Mouse (Mus musculus): Measurements from ENCODE around the gene Traf3ip1.

The Traf3ip1 gene

DNA sequence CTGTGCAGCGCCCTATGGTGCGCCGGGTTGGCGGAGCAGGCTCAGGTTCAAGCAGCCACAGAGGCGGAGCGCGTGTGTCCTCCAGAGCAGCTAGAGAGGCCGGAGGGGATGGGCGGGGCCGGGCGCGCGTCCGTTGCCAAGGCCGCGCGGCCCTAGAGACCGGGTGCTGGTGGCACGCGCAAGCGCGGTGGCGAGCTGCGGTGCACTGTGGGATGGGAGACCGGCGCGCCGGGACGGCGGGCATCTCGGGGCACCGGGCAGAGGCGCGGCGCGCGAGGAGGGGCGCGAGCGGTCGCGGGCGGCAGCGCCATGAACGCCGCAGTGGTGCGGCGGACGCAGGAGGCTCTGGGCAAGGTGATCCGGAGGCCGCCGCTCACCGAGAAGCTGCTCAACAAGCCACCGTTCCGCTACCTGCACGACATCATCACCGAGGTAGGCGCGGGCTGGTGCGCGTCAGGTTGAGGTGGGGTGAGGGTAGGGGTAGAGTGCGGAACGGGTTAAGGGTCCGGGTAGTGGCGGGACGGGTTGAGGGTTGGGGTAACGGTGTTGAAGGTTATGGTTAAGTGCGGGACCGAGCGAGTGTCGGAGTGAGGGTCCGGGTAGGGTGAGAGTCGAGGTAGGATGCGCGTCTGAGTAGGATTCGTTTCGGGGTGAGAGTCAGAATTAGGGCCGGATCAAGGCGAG is at the start of gene Traf3ip1:
Gene Traf3ip1 (plus strand): TSS at position 191 of the 684 bp plus-strand sequence.
- DNase-seq (ENCODE audit: low read depth, low spot score) = peak; percentile 75

DNA sequence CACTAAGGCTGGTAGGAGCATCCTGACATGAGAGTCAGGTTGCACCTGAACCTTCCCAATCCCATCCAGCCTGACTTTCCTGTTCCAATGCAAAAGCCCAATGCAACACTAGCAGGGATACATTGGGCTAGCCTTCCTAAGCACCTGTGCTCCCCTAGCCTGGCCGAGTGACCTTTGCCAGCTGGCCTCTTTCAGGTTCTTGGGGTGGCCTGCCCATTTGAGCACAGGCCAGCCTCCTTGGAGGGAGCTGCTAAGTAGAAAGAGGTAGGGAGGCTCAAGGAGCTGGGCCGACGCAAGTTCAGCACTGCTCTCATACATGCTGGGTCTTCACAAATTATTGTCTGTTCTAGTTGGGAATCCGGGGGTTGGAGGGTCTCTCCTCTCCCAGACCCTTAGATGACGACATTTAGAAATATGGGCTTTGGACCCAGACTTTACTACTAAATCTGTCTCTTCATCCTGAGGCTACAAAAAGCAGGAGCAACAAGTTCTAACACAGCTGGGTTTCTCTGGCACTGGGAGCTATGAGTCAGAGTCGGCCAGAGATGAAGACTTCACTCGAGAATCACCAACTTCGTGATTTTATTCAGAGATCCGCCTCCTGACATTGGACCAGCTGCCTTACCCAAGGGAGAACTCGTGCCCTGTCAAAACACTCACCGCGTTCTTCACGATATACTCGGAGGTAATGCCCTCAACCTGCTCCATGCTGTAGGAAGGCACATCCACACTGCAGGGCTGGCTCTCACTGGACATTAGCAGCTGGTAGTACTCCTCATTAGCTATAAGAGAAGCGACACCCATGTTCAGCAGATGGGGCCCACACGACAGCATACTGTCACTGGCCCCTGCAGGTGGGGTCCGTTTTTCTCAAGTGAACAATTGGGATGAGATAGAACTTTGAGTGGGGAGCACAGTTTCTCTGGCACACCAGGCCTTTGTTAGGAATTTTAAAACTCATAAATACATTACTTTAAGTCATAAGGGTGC is 49.3 kb upstream of the Traf3ip1 start:
- DNase-seq (ENCODE audit: low read depth, low spot score) = peak; percentile 49

DNA sequence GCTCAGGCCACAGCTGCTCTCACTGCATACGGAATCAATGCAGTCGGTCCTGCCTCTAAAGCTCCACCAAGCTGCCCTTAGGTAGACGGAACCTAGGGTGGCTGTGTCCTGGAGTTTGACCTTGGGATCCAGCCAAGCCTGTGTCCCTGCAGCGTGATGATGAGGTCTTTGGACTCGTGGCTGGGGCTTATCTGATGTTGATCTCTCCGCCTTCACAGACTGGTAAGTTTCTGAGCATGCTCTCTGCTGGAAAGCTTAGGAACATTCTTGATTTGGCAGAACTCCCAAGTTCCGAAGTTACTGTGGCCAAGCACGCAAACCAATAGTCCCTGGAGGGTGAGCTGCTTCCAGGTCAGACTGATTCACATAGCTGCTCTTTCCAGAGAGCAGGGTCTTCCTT is 48.4 kb upstream of the Traf3ip1 start:
- DNase-seq (ENCODE audit: low read depth, low spot score) = peak; percentile 13

DNA sequence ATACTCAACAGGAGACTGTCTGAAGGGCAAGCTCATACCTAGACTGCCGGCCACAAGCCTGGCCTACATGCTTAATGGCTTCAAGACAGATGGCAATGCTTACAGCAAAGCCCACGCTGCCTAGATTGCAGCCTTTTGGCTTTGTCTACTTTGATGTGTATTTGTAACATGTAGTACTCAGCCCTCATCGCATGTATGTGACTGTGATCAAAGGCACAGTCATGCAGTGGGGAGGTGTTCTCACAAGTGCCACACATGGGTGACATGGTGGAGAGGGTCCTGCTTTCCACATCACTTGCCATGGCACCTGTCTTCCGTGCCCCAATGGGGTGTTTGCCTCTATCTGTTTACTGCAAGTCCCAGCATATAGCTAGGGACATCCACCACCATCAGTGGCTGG is 47.9 kb upstream of the Traf3ip1 start:
- no peak for DNase-seq (ENCODE audit: low read depth, low spot score)

DNA sequence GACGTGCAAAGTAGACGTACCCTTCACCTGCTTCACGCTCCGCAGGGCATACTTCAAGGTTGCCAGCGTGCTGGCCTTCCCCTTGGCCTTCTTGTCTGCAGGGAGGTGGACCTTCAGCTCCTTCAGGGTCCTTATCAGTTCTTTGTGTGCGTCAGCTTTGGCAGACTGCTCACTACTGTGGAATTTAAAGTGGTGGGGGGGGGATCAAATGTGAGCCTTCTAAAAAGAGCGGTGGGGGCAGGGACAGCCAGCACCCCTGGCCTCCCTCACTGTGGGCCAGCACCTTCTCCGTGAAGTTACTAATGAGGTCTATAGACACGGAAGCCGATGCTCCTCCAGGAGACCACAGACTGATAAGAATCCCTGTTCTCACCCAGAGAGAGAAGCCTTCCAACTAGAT is 45.8 kb upstream of the Traf3ip1 start:
- DNase-seq (ENCODE audit: low read depth, low spot score) = no peak

DNA sequence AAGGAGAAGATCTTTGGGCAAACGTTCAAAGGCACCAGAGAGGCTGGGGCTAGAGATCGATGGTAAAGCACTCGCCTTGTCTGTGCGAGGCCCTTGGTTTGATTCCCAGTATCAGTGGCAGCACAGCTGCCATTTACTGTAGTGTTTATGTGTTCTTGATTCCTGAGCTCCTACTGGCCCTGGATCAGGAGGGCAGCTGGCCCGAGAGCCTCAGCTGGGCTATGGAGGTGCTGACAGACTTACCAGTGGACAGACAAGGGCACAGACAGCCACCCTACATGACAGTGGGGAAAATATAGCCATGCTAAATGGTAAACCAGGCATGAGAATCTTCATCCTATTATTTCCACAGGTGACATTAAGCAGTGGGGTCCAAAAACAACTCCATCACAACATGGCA is 43.6 kb upstream of the Traf3ip1 start:
- DNase-seq (ENCODE audit: low read depth, low spot score) = no peak

DNA sequence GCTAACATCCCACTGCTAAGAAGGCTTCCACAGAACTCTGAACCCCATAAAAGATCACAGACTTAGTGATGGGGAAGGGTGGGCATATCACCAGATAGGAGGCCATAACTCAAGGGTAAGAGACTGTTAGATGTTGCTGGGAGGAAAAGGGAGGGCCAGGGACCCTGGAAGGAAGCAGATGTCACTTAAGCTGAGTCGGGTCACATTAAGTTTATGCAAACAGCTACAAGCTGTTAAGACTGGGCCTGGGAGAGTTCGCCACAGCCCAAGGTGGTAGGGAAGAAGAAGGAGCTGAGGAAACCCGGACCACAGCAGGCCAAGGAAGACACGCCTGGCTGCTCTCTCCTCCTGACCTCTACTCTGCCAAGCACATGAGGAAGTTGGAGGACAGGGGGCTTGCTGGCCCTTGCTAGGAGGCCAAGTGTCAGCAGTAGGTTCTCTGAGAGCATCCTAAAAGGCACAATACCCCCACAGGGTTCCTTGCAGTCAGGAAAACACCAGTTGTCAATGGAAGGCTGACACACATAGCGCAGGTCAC is 42.8 kb upstream of the Traf3ip1 start:
- no peak for DNase-seq (ENCODE audit: low read depth, low spot score)

DNA sequence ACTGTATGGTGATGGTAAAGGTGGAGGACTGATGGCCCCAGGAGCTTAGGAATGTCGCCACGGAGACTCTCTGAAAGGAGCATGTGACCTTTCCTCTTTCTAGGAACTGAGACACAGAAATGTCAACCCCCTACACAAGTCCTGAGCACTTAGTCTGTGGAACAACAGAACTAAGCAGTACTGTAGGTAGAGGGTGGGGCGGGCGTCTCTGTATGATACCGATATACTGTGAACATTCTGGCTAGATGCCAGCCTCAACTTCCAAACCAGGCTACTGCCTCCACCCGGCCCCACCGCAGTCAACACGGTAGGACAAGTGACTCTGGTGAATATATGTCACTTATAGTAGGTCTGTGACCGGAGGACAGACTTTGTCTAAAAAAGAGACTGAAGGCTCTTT is 40.5 kb upstream of the Traf3ip1 start:
- DNase-seq (ENCODE audit: low read depth, low spot score) = no peak

DNA sequence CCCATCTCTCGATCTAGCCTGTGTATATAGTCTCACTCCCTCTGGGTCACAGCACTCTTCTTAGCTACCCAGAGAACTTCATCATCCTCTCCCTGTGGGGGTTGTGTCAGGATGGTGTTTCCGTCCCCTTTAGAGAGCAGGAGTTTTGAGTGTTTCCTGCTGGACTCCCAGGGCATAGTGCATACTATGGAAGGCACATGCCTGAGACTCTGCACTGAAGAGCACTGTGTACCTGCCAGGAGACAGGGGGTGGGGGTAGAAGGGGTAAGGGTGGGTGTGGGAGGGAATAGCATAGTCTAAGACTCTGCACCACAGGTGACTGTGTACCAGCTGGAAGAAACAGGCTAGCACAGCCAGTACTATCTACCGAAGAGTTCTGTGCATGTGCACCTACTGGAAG is 40.1 kb upstream of the Traf3ip1 start:
- DNase-seq (ENCODE audit: low read depth, low spot score) = no peak

DNA sequence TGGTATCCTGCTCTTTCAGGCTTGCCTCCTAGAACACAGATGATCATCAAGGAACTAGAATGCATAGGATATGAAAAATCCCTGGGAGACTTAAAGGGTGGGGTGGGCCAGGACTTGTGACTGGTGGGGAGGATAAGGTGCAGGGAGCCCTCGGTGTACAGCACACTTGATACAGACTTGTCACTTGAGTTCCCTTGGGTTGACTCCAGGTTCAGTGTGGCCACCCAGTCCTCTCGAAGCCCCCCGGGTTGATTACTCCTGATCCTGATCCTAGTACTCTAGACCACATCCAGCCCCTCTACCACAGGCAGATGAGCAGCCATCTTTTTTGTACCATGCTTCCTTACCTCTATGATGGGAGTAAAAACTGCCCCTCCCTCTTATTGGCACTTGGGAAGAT is 39.5 kb upstream of the Traf3ip1 start:
- no peak for DNase-seq (ENCODE audit: low read depth, low spot score)

DNA sequence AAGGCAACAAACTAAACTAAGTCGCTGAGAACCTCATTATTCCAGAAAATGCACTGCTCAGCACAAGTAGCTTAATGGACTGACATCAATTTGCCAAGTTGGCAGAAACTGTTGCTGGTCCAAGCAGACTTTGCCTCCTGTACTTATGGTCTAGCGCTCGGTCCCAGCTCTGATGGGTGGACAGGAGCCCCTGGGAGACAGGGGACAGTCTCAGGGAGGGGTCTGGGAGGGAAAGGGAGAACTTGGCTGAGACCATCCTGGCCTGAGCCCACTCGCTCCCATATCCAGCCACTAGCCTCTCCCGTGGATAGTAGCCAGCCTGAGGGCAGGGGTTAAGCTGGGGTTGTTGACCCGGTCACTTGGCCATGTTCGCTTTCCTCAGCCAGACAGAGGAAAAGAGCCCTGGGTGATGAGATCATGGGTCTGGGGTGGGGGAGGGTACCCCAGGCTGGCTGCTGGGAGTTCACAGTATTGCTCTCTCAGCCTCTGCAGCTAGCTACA is 38.7 kb upstream of the Traf3ip1 start:
- DNase-seq (ENCODE audit: low read depth, low spot score) = no peak

DNA sequence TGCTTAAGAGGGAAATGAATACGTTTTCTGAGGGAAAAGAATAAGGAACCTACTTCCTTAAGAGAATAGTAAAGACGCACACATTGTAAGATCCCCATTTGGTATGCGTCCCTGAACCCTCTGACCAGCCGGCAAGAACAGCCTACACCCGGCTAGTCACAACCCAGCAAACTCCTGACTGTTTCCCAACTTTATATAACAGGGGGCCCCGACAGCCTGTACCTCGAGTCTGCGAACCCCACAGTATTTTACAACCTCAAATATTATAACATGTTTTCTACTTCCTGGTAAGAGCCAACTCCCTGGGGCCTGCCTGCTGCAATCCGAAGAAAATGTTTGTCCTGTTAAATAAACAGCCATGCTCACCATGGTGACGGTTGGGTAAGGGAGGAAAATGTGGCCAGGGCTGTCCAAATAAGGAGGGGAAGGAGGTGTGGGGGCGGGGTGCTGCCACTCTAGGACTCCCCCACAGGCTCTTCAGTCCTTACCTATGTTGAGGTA is 38.1 kb upstream of the Traf3ip1 start:
- DNase-seq (ENCODE audit: low read depth, low spot score) = peak; percentile 8

DNA sequence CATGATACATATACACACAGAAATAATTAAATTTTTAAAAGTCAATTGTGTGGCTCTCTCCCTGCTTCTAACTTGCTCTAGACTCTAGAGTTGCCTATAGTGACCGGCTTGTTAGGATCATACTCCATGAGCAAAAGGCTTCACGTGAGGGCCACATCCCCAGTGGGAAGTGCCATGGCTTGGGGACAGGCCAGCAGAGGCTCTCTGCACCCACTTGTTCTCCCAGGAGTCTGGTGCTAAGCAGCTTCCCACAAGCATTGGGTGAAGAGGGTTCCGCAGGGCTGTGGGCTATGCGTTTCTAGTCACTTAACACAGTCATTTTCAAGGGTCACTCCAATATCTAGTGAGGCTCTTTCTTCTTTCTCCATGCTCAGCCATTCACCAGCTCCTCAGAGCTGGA is 37.3 kb upstream of the Traf3ip1 start:
- DNase-seq (ENCODE audit: low read depth, low spot score) = no peak

DNA sequence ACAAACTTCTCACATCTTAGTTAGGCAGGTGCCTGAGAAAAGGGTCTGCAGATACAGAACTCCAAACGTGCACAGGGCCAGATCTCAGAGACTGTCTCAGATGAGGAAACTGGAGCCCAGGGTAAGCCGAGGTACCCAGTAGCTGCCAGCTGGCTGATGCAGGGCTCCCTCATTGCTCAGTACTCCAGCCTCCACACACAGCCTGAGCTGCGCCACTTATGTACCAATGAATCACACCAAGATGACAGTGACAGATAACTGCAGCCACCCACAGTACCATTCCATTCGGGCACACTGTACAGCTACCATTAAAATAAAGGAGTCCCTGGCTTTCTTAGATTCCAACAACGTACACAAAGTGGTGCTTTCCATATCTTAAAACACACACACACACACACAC is 36.7 kb upstream of the Traf3ip1 start:
- DNase-seq (ENCODE audit: low read depth, low spot score) = peak; percentile 81

DNA sequence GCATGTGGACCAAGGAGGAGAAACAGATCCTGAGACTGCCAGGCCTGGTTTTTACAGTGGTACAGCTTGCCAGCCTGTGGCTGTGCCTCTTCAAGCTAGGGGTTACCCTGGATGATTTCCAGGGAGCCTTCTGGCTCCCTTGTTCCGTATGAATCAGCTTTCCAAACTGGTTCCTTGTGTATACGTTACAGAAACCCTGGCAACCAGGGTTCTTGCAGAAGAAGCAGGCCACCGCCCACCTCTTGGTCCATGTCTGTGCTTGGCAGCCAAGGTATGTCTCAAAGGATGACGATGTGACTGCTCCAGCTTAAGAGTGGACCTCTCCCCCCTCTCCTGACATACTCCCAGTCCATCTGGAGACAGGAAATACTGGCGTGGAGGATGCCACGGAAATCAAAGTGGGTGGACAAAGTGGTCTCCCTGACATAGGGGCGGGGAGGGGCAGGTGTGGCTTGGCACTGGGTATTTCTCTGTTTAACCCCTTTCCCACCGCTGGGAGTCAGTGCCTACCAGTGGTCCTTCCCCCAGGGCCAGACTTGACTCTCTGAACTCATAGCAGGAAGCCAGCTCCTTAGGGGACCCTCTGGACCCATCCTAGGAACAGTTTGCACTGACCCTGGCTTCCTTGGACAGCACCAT is 36.1 kb upstream of the Traf3ip1 start:
- DNase-seq (ENCODE audit: low read depth, low spot score) = peak; percentile 89

DNA sequence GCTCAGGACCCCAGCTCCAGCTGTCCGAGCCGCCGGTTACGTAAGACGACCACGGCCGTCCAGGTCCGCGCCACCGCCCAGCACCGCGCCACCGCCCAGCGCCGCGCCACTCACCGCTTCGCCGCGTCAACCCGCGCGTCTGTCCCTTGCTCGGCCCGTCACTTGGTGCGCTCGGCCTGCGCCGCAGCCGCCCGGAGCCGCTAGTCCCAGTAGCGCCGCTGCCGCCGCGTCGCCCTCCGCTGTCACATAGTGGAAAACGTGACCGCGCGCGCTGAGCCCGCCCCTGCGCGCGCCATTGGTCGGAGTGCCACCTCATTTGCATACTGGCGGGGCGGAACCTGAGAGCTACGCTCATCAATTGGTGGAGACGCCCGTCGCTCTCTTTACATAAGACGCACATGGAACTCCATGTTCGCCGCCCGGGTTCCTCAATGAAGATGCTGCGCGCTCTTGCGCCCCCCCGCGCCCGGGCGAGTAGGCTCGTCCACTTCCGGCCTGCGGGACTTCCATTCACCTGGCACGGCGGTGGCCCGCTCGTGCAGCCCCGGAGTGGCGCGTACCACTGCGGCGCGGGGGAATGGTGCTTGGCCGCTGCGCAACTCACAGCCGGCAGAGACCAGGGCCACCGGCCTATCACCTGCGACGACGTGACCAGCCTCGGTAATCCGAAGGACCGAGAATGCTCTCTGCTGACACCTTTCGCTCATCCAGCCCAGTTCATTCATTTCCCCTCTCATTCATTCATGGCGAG is 35.2 kb upstream of the Traf3ip1 start, which contains the start of gene Per2:
Gene Per2 (minus strand): TSS at position 266 of the 751 bp plus-strand sequence.
- peak; percentile 99 for DNase-seq (ENCODE audit: low read depth, low spot score)

DNA sequence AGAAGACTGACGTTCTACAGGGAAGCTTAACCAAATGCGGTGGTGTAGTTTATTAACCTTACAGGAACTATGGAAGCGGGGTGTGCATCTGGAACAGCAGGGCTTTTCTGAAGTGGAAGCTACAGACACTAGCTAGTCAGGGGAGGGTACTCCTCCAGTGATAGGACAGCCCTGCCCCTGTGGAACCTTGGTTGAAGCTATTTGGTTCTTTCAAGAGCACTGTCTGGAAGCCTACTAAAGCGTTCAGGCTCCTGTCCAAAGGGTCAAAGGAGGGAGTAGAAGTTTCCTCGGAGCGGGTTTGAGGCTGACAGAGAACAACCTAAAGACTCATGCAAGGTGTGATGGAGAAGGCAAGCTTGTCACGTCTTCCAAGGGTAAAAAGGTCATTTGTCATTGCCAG is 34.4 kb upstream of the Traf3ip1 start:
- DNase-seq (ENCODE audit: low read depth, low spot score) = no peak

DNA sequence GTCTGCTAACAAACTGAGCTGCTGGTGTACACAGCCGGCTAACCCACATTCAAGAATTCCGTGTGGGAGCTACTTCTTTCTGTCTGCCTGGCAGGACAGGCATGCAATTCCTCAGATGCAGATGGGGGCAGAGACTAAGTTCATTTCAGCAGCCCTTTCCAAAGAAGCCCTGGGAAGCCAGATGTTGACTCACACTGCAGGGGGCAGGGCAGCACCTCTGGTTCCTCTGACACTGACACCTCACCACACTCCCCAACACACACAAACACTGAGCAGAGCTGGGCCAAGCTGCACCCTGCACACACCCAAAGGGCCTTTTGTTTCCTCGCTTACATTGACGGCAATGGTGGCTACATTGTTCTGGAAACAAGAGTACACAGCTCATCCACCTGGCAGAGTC is 33.9 kb upstream of the Traf3ip1 start:
- peak; percentile 11 for DNase-seq (ENCODE audit: low read depth, low spot score)

DNA sequence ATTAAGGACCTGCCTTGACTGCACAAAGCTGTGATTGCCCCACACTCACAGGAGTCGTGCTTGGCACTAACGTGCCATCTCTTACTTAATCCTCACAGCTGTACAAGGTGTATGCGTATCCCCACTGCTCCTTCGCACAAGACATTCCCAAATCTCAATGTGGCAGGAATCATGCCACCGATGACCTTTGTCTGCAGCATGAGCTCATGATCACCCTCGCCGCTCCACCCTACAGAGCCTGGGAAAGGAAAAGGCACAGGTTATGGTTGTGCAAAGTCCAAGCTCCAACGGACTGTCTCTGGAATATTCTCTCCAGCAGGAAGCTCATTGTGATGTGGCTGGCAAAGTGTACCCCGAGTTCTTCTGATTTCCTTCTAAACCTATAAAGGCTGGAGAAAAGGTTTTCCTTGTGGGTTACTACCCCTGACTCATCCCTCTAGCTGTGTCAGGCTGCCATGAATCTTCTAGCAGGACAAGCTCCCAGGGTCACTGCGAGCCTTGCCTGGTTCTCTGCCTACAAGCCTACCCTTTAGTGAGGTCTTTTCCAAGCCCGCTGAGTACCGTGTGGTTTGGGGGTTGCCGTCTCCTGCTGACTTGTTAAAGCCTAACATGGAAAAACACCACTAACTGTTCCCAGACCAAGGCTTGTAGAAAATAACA is 31.0 kb upstream of the Traf3ip1 start:
- no peak for DNase-seq (ENCODE audit: low read depth, low spot score)

DNA sequence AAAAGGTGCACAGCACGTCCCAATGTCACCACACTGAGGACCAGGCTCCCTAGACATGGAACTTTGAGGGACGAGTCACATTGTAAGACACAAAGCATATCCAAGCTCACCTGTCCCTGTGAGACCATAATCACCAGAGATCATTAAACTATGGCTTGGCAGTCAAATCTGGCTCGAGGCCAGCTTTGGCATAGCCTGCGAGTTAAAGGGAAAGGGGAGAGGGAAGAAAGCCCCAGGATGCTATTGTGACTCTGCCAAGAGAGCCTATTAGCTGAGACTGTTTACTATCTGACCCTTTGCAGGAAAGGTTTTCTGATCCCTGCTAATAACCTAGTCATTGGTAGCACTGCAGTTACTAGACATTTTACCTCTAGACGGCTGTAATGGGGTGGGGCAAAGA is 30.0 kb upstream of the Traf3ip1 start:
- DNase-seq (ENCODE audit: low read depth, low spot score) = no peak

Measured in telencephalon, adult 2 months (tissue).